Mouse (Mus musculus) liver, embryonic 14.5 days (tissue): ENCODE measurements around the gene Cd2bp2.

Source experiments
- CTCF ChIP-seq: IDR thresholded peaks from 2 replicates; pipeline ENCODE4 v1.5.1; 2016; ENCODE audit warnings: antibody characterized with exemption, low read depth, control low read depth
- EP300 ChIP-seq: IDR thresholded peaks from 2 replicates; pipeline ENCODE4 v1.6.1; 2016; ENCODE audit warnings: antibody characterized with exemption, low read depth

DNA sequence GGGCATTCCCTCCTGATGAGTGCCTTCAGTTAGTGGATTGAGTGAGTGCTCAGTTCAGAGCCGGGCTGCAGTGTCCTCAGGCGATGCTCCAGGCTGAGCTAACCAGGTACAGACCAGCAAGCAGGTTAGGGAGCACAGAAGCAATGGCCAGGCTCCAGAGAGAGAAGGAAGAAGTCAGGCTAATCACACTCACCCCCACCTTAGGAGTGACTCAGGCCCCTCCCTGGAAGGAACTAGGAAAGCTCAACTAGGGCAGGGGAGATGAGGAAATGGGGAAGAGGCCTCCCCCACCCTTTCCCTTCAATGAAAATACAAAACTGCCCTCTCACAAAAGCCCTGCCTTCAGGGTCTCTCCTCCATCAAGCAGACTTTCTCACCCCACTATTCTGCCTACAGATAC lies 10.8 kb upstream of the Cd2bp2 start:
- no peak for TF ChIP-seq EP300
- TF ChIP-seq CTCF = no peak
